ENCODE assay signal across 16 mouse cellular contexts in the genomic region with DNA sequence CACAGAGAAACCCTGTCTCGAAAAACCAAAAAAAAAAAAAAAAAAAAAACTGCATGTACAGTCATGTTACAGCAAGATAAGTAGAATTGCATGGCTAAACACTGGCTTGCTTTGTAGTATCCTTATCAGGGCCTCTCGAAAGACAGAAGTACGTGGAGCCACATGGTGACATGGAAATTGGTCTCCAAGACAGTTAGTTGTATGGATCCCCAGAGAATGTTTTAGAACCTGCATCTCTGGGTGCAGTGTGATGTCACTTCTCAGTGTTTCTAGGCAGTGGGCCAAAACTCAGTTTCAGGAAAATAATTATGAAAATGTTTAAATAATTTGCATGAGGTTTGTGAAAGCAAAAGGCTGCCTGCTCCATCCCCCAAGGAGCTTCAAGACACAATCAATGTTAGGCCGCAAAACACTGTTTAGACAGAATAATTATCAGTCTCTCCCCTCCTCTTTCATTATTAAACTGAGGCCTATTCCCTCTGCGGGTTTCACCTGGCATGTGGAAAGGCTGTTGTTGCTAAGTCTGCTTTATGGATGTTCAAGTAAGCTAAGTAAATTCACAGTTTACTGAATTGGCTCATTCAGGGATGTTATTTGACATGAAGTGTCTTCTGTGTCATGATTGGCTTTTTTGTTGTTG.
DNase-seq lines count a peak whose midpoint lies in the region; ATAC-seq and TF ChIP-seq lines count a peak whose summit lies in the region.
"Had no signal": no experiment of that assay in that cellular context is flagged by ENCODE, and none has a peak within 500 bp of the region (broad histone marks: within the 10 kb centered on the region; RNA-seq: fewer than 3 reads in every experiment).

No protein-coding gene starts in this region.

- H3K36me3 ChIP-seq in forebrain, embryonic 15.5 days, result no peaks in the 10 kb centered on the region
- no peaks in the 10 kb centered on the region for H3K36me3 ChIP-seq in liver, postnatal 0 days (replicated peaks; ENCODE audit: insufficient read depth, low read length)
- H3K36me3 ChIP-seq: hindbrain, embryonic 10.5 days had no signal

- no peak for TF ChIP-seq POLR2A in lung, adult 2 months (IDR thresholded peaks at IDR 0.05; ENCODE audit: borderline replicate concordance, extremely low read depth, low read depth, low read length)

- TF ChIP-seq EP300 in liver, postnatal 0 days (IDR thresholded peaks at IDR 0.05; ENCODE audit: low read depth), result no peak; the same call in 1 of the 2 replicates

- 0 out of 2 replicates have a peak, but pooled peaks cover 3% of the 10 kb centered on the region for H3K9me3 ChIP-seq in forebrain, embryonic 15.5 days
- H3K9me3 ChIP-seq in liver, postnatal 0 days (ENCODE audit: low read length), result no peaks in the 10 kb centered on the region

- no peaks in the 10 kb centered on the region for H3K4me1 ChIP-seq in lung, adult 2 months (ENCODE audit: control insufficient read depth, insufficient read depth, low read length)
- peaks cover 9% of the 10 kb centered on the region for H3K4me1 ChIP-seq in forebrain, embryonic 15.5 days
- H3K4me1 ChIP-seq in liver, postnatal 0 days (ENCODE audit: insufficient read depth), result no peaks in the 10 kb centered on the region
- H3K4me1 ChIP-seq: hindbrain, embryonic 10.5 days had no signal

- no peak overlapping the region for H3K9ac ChIP-seq in forebrain, embryonic 15.5 days (replicated peaks)
- H3K9ac ChIP-seq in liver, postnatal 0 days (replicated peaks), result no peak overlapping the region

- H3K4me2 ChIP-seq in forebrain, embryonic 15.5 days (replicated peaks), result no peak overlapping the region
- no peak overlapping the region for H3K4me2 ChIP-seq in liver, postnatal 0 days (ENCODE audit: low read depth, low read length)

- no peaks in the 10 kb centered on the region for H3K27me3 ChIP-seq in forebrain, embryonic 15.5 days
- H3K27me3 ChIP-seq in liver, postnatal 0 days (ENCODE audit: insufficient read depth, low read length), result no peaks in the 10 kb centered on the region
- H3K27me3 ChIP-seq: megakaryocyte, embryonic 14.5 days had no signal

- peak overlapping the region; percentile 34 for H3K27ac ChIP-seq in forebrain, embryonic 15.5 days (replicated peaks)
- no peak overlapping the region for H3K27ac ChIP-seq in liver, postnatal 0 days (ENCODE audit: low read depth)
- H3K27ac ChIP-seq: hindbrain, embryonic 10.5 days; stomach, postnatal 0 days had no signal

- 71% methylated on average over 5 of the region's 5 CpGs for WGBS in lung, adult 2 months
- WGBS in forebrain, embryonic 15.5 days, result 38% methylated on average over 5 of the region's 5 CpGs
- WGBS in liver, postnatal 0 days (ENCODE audit: insufficient replicate concordance), result 60% methylated on average over 5 of the region's 5 CpGs

- peak; percentile 3 for DNase-seq in lung, postnatal 10 days
- DNase-seq in lung, adult 2 months, result no peak
- peak; percentile 15 for DNase-seq in brain, adult 2 months (ENCODE audit: low read depth, low spot score)
- no peak for DNase-seq in liver, postnatal 0 days
- no peak for DNase-seq in gastrocnemius, adult 18-20 months (ENCODE audit: low spot score)
- no peak for DNase-seq in layer of hippocampus, adult 9-10 months (ENCODE audit: low spot score)
- DNase-seq: cerebellum, adult 2 months; kidney, adult 18-20 months; kidney, postnatal 36 days; left cerebral cortex, postnatal 4 days; thymus, postnatal 36 days had no signal

- TF ChIP-seq CTCF in lung, adult 2 months (IDR thresholded peaks at IDR 0.05; ENCODE audit: insufficient read depth, low read length), result no peak
- TF ChIP-seq CTCF in liver, postnatal 0 days (IDR thresholded peaks at IDR 0.05; ENCODE audit: low read depth), result no peak

- H3K4me3 ChIP-seq in lung, adult 2 months (replicated peaks; ENCODE audit: extremely low read depth, low read depth, low read length), result no peak overlapping the region
- no peak overlapping the region for H3K4me3 ChIP-seq in forebrain, embryonic 15.5 days
- H3K4me3 ChIP-seq in liver, postnatal 0 days (ENCODE audit: low read depth, low read length), result no peak overlapping the region
- H3K4me3 ChIP-seq: hindbrain, embryonic 10.5 days; megakaryocyte, embryonic 14.5 days had no signal

- ATAC-seq in forebrain, embryonic 15.5 days (replicated peaks), result peak; percentile 89
- peak; percentile 57 for ATAC-seq in liver, postnatal 0 days
- no peak for ATAC-seq in cerebellum, adult (ENCODE audit: insufficient number of reproducible peaks, low FRiP score, low TSS enrichment)

Comparison
In these comparisons a context has a peak if more than half of its experiments do, and no peak if none do; other contexts are left out.
1. DNase-seq: peak in lung, postnatal 10 days (single experiment) and brain, adult 2 months (single experiment); none in lung, adult 2 months (single experiment), liver, postnatal 0 days (single experiment), gastrocnemius, adult 18-20 months (single experiment) and layer of hippocampus, adult 9-10 months (single experiment).